Mouse (Mus musculus): ENCODE results near the gene Ppp1r3f.

DNA sequence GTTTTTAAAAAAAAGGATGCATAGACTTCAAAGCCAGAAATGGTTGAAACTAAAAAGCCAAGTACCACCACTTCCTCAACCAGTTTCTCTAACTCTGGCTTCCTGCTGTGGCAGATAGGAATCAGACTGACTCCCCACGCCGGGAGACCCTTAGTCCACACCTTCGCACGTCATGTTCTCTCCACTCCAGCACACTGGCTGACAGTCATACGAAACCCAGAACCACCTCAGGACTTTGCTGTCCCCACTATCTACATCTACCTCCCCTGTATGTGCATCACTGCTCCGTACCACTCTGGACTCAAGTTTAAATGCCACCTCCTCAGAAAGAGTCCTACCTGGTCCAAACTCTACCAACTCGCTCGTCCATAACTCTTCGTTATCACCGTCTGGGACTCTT lies 1.6 kb downstream of the Ppp1r3f start:
- TF ChIP-seq HCFC1 (IDR thresholded peaks at IDR 0.05; ENCODE audit: borderline replicate concordance, insufficient read depth, low read length): no peak
- no peak for TF ChIP-seq ZNF384 (IDR thresholded peaks at IDR 0.05; ENCODE audit: low read depth, low read length)
- no peak for TF ChIP-seq ZC3H11A (IDR thresholded peaks at IDR 0.05; ENCODE audit: borderline replicate concordance, low read depth, low read length)
- no peak for TF ChIP-seq MAFK (IDR thresholded peaks at IDR 0.05; ENCODE audit: insufficient read depth, low read depth, low read length)
- TF ChIP-seq CHD2 (IDR thresholded peaks at IDR 0.05; ENCODE audit: low read depth, low read length): no peak

Data from ES-E14 (cell line).